Mouse (Mus musculus) embryo, embryonic 10 days (tissue): ENCODE data around the gene Ccdc62.

Experiments used
- DNase-seq: peaks from one replicate; pipeline ENCODE4 v3.0.0-alpha.2; 2015; ENCODE audit warnings: low spot score

Gene Ccdc62

DNA sequence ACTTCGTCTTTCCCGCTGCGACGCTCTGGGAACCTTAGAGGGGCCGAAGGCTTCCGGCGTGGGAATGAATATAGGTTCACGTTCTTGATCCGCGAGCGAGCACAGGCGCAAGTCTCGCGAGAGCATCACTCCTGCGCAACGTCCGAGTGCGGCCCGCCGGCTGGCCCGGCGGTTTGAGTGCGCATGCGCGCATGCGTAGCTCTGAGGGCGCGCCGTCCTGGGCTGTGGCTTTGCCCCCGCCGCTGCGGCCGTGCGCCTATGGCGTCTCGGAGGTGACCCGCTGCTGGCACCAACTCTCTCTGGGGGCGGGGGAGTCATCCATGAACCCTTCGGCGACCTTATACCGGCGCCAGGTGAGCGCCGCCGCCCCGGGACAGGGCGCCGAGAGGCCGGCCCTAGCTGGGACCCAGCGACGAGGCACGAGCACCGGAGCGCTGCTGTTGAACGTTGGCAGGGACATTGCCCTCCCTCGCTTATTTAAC is at the start of gene Ccdc62:
Gene Ccdc62, plus strand, starts transcription at position 172 of the 482 bp plus-strand sequence.
- peak; percentile 99 for DNase-seq

DNA sequence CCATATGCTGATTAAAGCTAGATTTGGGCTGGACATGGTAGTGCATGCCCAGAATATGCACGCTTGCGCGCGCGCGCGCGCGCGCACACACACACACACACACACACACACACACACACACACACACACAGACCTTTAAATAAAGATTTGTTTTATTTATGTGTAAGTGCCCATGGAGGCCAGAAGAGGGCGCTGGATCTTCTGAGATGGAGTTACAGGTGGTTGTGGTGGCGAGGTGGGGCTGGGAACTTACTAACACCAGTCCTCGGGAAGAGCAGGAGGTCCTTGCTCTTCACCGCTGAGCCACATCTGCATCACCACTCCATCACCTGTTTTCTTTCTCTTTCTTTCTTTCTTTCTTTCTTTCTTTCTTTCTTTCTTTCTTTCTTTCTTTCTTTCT is 49.7 kb upstream of the Ccdc62 start:
- DNase-seq: no peak

DNA sequence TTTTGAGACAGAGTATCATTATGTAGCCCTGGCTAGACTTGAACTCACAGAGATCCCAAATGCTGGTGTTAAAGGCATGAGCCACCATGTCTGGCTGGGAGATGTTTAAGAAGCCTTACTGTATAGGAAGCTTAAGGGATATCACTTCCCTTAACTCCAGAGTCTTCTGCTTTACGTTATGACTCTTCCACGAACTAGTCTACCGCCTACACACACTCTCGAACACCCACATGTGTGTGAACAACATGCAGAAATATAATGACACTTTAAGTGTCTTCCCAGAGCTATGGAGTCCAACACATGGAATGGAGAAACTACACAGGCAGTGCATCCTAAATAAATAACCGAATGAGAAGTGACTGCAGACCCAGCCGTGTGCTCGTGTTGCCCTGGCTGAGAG is 46.6 kb upstream of the Ccdc62 start:
- DNase-seq: no peak

DNA sequence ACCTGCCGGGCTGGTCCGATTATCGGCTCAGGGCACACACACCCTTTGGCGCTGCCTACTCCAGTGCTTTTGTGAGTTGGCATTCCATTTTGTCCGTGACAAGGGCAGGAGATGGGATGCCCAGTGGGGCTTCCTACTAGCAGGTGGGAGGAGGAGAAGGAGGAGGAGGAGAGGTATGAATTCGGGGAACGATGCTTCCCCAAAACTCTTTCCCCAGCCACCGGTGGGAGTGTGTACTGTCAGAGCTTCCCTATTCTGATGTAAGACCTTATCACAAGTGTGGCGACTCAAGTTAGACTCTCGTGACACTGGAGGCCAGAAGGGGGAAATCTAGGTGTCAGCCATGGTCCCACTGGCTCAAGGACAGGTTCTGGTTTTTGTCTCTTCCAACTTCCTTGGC is 46.1 kb upstream of the Ccdc62 start:
- DNase-seq: no peak

DNA sequence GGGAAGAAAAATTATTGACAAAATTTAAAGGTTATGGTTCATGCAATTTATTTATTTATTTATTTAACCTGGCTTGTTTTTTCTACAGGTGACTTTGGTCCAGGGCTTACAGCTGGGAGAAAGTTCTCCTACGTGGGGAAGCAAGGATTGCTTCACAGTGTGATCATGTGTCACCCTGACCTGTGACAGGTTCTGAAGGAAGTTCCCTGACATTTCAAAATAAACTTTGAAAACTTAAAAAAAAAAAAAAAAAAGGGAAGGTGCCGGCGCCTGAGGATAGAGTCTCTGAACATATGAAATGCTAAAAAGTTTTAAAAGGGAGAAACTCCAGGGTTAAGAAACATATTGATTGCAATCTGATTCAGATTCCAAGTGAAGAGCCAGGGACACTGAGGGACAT is 44.1 kb upstream of the Ccdc62 start:
- no peak for DNase-seq

DNA sequence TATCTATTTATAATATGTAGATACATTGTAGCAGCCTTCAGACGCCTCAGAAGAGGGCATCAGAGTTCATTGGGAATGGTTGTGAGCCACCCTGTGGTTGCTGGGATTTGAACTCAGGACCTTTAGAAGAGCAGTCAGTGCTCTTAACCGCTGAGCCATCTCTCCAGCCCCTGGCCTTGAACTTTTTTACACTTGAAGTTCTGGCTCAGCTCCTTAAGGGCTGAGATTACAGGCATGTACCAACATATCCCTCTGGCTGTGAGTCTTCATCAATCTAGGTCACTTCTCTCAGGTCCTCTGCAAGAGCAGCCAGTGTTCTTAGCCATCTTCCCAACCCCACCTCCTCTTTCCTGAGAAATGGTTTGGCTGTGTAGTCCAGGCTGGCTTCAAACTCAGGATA is 40.2 kb upstream of the Ccdc62 start:
- DNase-seq: no peak

DNA sequence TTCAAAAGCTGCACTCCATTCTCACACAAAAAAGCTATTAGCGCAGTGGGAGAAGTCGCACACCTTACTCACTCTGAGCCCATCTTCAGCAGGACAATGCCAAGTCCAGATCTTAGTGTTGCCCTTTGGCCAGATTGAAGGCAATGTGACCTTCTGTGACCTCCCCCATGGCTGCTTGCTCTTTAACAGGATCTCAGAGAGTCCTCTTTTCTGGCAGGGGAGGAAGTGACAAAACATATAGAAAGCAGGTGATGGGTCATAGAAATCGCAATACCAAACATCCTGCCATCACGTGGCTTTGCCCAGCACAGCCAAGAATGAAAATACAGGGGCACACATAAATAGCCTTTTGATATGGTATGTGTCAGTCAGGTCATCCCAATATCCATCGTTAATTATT is 39.5 kb upstream of the Ccdc62 start:
- no peak for DNase-seq

DNA sequence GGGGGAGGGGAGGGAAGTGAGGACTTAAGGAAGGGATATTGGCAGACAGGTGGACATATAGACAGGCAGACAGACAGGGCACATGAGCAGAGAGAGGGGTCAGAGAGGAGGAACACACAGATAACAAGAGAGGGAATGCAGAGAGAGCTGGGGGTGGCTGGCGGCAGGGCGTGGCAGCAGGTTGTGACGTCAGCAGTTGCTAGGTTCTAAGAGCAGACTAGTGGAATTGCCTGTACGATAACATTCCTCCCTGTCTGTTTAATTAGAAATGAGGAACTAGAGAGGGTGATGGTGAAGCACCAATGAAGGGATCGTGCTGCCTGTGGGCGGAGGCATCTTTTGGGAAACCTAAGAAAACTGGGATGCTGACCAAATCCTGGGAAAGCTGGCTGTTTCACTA is 38.8 kb upstream of the Ccdc62 start:
- peak; percentile 57 for DNase-seq

DNA sequence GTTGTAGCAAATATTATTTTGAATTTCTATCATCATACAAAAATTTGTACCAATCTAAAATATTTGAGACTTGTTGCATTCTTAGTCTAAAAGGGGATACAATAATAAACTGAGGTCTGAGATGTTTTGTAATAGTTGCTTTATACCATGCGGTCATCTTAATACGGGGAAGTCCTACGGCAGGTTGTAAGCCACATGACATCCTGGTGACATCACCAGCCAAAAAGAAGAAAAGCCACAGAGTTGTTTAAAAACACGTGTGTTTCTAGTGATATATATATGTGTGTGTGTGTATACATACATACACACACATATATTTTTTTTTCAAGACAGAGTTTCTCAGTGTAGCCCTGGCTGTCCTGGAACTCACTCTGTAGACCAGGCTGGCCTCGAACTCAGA is 37.0 kb upstream of the Ccdc62 start:
- no peak for DNase-seq

DNA sequence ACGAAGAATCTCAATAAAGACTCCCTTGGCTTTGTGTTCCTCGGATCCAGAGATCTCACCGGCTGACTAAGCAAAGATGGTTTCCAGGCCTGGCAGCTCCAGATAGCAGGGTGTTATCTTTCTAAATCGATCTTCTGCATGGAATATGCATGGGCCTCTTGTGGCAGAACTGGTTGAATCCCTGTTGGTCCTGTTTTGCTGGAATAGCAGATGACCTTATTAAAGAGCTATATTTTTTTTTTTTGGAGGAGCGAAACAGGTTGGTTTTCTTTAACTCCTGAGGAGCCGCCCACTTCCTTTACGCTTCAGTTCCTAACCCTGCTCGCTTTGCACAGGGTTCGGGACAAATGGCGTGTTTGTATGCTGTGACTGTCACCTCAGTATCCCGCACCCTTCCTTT is 34.1 kb upstream of the Ccdc62 start:
- DNase-seq: no peak

DNA sequence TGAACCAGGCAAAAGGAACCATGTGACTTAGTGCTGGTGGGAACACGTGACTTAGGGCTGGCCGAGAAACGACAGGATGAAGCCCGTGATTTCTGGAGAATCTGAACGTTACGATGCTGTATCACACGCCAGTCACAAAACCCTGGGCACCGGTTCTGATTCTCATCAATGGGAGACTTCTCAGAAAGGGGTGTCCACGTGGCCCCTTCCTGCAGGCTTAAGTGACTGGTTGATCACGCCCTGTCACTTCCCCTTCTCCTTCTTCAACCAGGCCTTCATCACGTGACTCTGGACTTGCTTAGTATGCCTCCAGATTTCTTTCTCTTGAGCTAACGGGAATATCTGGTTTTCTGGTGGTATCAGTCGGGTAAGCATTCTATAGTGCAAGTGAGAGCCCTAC is 33.1 kb upstream of the Ccdc62 start:
- no peak for DNase-seq

DNA sequence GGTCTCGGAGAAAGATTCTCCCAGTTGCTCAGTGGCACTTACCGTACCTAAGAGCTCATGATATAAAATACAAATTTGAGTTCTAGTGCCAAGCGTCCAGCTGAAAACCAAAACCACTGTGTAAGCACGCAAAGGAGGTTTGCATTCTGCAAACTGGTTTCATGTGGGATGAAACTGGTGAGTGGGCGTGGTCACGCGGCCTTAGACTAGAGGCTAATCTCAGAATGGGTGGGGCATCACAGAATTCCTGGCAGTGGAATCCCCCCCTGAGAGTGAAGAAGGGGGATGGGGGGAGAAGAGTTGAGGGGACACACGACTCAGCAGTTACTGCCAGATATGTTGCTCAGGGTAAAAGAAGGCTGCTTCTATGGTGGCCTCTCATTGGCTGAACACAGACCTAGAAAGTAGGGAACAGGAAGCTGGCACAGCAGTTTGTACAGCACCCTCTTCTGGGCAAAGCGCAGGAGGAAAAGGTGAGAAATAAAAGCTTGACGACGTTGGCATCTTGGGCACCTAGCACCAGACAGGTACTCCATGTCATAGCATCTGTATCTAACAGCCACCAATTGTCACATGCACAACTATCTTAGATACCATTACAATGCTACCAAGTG is 26.3 kb upstream of the Ccdc62 start:
- DNase-seq: no peak

DNA sequence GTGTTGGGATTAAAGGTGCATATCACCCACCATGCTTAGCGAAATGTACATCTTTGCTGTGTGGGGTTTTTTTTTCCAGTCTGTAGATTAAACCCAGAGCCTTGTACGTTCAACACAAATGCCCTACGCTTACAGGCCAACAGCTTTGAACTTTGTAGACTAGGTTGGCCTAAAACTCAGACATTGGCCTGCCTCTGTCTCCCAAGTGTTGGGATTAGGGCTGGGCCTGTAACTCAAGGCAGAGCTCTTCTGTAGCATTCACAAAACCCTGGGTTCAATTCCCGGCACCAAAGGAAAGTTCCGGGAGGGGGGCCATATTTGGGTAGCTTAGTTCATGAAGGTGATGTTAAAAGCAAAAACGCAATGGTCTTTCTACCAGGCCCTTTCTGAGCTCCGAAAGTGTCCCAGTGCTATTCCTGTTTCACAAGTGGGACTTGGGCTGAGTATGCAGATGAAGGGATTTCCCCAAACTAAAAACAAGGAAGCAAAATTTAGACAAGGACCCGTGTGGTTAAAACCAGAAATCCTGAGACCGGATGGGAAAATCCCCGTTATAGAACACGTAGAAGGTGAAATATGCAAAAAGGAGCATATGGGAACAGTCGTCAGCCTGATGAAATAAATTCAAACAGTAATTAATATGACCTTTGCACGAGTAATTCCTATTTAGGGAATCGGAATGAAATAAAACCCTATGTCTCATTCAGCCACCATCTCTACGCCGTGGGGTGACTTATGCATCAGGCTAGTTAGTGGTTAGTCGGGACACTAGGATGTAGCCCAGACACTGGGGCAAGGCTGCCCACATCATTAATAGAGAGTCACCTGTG is 24.1 kb upstream of the Ccdc62 start:
- no peak for DNase-seq

DNA sequence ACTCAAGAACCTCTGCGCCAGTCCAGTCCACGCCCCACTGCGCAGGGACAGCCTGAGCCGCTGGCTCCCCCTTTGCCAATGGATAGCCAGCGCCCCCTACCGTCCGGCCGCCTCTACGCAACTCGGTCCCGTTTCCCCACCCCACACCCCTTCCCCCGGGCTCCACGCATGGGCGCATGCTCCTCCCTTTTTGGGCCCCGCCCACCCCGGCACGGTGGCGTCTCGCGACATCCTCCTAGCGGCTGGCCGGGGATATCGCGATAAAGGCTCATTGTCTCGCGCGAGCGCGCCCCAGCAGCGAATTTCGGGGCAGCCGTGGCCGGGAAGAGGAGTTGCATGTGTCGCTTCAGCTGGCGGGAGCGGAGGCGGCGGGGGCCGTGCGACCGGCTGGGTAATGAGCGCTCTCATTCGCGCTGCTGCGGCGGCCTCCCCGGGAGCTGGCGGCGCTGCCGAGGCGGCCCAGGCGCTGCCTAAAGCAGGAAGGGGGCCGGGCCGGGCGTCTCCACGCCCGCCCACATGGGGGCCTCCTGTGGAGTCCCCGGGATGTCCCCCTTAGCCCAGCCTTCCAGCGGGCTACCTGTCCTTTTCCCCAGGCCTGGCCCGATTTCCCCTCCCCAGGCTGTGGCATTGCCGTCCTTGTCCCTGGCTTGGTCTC is 23.4 kb upstream of the Ccdc62 start, which contains the start of gene Denr:
Gene Denr, plus strand, starts transcription at position 200 of the 655 bp plus-strand sequence.
- peak; percentile 98 for DNase-seq

DNA sequence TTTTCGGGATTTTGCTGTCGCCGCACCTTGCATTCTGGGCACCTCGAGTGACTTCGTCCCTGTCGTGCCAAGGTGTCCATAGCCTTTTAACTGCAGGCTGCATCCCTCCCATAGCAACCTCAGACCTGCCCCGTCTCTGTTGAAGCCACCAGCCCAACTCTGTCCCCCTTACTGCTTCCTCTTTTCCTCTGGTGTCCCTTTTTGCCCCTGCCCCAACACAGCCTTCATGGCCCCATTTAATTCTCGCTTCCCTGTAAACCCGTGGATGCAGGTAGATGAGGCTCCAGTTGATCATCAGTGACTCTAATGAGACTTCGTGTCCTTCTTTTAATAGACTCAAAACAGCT is 22.9 kb upstream of the Ccdc62 start:
- DNase-seq: no peak

DNA sequence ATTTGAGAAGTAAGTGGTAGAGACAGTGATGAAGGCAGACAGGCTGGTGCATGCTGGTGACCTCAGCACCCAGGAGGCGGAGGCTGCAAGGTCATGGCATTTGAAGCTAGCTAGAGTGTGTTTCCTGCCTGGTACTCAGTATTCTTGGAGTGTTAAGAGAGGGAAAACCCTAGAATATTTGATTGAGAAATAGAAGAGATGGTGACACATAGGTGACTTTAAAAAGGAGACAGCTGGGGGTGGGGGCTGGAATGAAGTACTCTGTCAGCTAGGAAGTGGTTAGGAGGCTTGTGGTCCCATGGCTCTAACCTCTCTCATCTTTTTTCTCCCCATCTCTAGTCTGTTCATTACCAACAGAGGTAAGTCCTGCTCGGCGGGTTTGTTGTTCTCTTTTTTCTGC is 15.6 kb upstream of the Ccdc62 start:
- DNase-seq: no peak

DNA sequence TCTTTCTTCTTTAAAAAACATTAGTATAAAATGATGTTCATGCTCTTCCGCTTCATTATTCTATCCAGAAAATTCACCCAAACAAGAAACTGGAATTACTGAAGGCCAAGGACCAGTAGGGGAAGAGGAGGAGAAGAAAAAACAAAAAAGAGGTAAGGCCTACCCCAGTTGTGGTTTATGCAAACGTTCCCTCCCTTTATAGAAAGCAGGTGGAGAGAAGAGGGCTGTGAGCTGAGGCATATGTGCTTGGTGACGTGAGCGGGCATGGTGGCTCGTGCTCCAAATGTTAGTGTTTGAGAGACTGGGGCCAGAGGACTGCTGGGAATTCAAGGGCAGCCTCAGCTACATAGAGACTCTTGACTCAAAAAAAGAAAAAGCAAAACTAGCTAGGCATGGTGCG is 8.4 kb upstream of the Ccdc62 start:
- no peak for DNase-seq

DNA sequence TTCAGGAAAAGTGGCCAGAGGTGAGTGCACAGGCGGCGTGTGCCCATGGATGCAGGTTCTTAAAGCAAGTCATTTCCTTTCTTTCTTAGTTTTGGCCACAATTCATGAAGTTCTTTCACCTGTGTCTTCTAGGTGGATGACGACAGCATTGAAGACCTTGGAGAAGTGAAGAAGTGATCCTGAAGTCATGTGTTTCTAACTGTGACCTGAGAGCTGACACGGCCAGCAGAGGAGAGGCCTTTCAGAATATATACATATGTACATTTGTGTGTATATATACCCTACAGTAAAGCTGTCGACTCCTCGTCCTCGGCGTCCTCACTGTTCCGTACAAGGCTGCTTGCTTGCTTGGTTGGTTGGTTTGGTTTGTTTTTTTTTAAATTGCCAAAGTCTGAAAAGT is 3.4 kb upstream of the Ccdc62 start, which contains the start of gene Gm43518:
Gene Gm43518, plus strand, starts transcription at position 301 of the 400 bp plus-strand sequence.
- DNase-seq: no peak

DNA sequence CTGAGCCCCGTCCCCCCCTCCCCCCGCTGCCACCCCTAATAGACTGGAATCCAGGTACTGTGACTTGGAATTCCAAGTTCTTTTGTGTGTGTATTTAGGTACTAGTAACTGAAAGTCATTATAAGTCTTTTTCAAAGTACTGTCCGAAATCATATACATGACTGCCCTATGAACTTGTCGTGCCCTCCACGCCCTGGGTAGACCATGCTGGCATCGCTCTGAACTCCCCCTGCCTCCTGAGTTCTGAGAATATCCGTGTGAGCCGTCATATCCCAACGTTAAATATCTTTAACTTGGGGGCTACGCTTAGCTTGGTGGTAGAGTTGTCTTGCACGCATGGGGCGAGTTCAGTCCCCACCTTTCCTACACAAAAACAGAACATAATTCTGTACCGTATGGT is 652 bp downstream of the Ccdc62 start:
- DNase-seq: no peak

DNA sequence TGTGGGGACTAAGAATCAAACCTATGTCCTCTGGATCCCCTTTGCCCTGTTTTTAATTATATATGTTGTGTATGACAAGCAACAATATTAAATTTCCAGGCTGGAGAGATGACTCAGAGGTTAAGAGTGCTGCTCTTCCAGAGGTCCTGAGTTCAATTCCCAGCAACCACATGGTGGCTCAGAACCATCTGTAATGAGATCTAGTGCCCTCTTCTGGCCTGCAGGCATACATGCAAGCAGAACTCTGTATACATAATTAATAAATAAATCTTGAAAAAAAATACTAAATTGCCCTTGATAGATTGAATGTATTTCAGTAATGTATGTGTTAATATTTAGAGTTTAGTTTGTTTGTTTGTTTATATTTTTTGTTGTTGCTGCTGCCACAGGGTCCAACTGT is 2.4 kb downstream of the Ccdc62 start:
- DNase-seq: no peak

DNA sequence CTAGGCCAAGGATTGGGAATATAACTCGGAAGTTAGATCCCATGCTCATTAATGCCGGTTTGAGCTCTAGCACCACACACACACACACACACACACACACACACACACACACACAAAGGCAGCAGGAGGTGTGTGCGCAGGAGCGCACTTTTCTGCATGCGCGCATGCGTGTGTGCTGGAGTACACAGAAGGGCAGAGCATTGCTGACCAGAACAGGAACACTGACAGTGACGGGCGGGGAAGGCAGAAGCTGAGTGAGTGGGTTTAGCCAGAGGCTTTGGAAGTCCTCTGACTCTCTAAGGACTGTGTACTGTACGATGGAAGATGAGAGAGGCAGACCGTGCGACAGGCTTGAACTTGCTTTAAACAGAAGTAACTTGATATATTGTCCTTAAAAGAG is 3.1 kb downstream of the Ccdc62 start:
- DNase-seq: no peak

DNA sequence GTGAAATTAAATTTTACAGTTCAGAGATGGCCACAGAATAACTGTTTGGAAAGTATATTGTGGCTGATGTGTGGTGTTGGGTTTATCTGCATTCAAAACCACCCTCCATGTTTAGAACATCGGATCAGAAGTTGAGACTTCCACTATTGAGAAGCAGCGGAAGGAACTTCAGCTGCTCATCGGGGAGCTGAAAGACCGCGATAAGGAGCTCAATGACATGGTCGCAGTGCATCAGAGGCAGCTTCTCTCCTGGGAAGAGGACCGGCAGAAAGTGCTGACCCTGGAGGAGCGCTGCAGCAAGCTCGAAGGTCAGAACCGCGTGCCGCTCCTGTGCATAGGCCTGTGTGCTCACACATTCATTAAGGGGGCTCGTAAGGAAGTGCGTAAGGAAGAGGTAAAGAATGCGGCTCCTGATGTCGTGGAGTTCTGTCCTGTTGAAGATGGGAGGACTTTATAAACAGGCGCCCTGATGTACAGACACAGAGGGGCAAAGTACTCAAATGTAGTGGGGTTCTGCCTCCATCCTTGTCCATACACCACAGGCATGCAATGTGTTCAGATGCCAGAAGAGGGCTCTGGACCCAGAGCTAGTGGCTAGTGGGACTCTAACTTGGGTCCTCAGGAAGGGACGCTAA is 3.6 kb downstream of the Ccdc62 start:
- peak; percentile 69 for DNase-seq

DNA sequence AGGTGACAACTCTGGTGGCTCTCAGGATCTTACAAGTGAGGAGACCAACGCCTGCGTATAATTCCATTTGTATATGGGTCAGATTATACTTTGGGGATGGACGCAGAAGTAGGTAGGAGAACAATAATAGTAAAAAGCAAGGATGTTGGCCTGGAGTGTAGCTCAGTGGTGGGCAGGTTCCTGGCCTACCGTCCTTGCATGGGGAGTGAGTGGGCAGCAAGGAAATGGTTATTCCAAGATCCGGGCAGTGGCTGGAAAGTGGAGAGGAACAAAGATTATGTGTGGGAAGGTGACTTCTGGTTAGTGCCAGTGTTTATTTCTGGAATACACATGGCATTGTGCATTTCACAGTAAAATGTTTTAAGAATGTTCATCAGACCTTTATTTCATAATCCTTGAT is 5.5 kb downstream of the Ccdc62 start:
- DNase-seq: no peak
